Mouse (Mus musculus): ENCODE results near the gene Vmn1r157.
"Not testable (repeated sequence)": the region's sequence is repeated elsewhere in the genome, so short reads cannot be mapped to it uniquely, and the experiment has no call there.

The Vmn1r157 gene

GRCm38 (mm10) chr7:22761397-22761796 lies at the start of gene Vmn1r157:
TSS of gene Vmn1r157 (plus strand) at chr7:22761697.
- not testable (repeated sequence) for DNase-seq (ENCODE audit: low spot score in 2 of 2)

GRCm38 (mm10) chr7:22719610-22720009 lies 41.9 kb upstream of the Vmn1r157 start, which contains the start of gene Gm4567:
TSS of gene Gm4567 (minus strand) at chr7:22719710.
- DNase-seq (ENCODE audit: low spot score in 2 of 2) = not testable (repeated sequence)

GRCm38 (mm10) chr7:22775981-22776380 lies 14.5 kb downstream of the Vmn1r157 start:
- not testable (repeated sequence) for DNase-seq (ENCODE audit: low spot score in 2 of 2)

- DNase-seq (ENCODE audit: low spot score in 2 of 2) = not testable (repeated sequence)
Measured at GRCm38 (mm10) chr7:22790682-22791081, 29.2 kb downstream of the Vmn1r157 start, which contains the start of gene Vmn1r158. TSS of gene Vmn1r158 (minus strand) at chr7:22790782.
